Mouse (Mus musculus) neural tube, embryonic 14.5 days (tissue): ENCODE measurements at regions not wholly inside any gene's neighbourhood (a gene's known extent, or its start where the extent isn't known, plus 50 kb on each side); places are given as distances from the start of the nearest gene placed in this dataset.

ENCODE experiments used
- ATAC-seq: fragments of 200-750 bp; cut with Nextera tagmentation; 2 replicates; pipeline ENCODE4 v1.8.0; 2017; ENCODE audit warnings: low read depth, mild to moderate bottlenecking, moderate TSS enrichment, moderate library complexity
- H3K27ac ChIP-seq: fragments of 300-500 bp; sonication (generic); 2 replicates; pipeline ENCODE4 v1.5.1; 2014; ENCODE audit warnings: low read depth, mild to moderate bottlenecking, control low read depth, low read length, moderate library complexity, mixed read lengths
- H3K27me3 ChIP-seq: fragments of 300-500 bp; sonication (generic); 2 replicates; pipeline ENCODE4 v1.6.1; 2014; ENCODE audit warnings: low read length; ENCODE audit not compliant: control insufficient read depth, insufficient read depth
- H3K36me3 ChIP-seq: fragments of 300-500 bp; sonication (generic); 2 replicates; pipeline ENCODE4 v1.6.1; 2014; ENCODE audit warnings: low read length, mixed read lengths; ENCODE audit not compliant: control insufficient read depth, insufficient read depth
- H3K4me1 ChIP-seq: fragments of 300-500 bp; sonication (generic); 2 replicates; pipeline ENCODE4 v1.6.1; 2014; ENCODE audit warnings: low read length; ENCODE audit not compliant: control insufficient read depth, insufficient read depth
- H3K4me2 ChIP-seq: fragments of 300-500 bp; sonication (generic); 2 replicates; pipeline ENCODE4 v1.6.1; 2014; ENCODE audit warnings: mild to moderate bottlenecking, low read depth, low read length, control low read depth
- H3K4me3 ChIP-seq: fragments of 300-500 bp; sonication (generic); 2 replicates; pipeline ENCODE4 v1.5.1; 2014; ENCODE audit warnings: low read depth, low read length, control low read depth, mixed read lengths
- H3K9ac ChIP-seq: fragments of 300-500 bp; sonication (generic); replicated peaks from 2 replicates; pipeline ENCODE4 v1.6.1; 2014; ENCODE audit warnings: low read depth, mild to moderate bottlenecking, control low read depth, low read length, mixed read lengths
- H3K9me3 ChIP-seq: fragments of 300-500 bp; sonication (generic); 2 replicates; pipeline ENCODE4 v1.6.1; 2016; ENCODE audit warnings: low read length; ENCODE audit not compliant: control insufficient read depth
- WGBS: fragments of 180-500 bp; shearing (Covaris S2); extraction: QIAGEN DNeasy Blood & Tissue Kit; methylation state at CpG from one replicate; pipeline ENCODE4 v1.1.7; 2014; 5-methylcytosine and 5-hydroxymethylcytosine counted together

- WGBS, result 77% methylated on average over 5 of the region's 5 CpGs
- Histone ChIP-seq H3K4me2 (no peak overlapping the region), H3K9me3 (no peaks in the 10 kb centered on the region), H3K9ac (no peak overlapping the region), H3K27ac (no peak overlapping the region), H3K27me3 (no peaks in the 10 kb centered on the region), H3K4me3 (no peak overlapping the region), H3K4me1 (no peaks in the 10 kb centered on the region), H3K36me3 (no peaks in the 10 kb centered on the region)
- ATAC-seq, result no peak
Observed at GRCm38 (mm10) chr16:78004016-78004415, 297.3 kb upstream of the Cxadr start.

GRCm38 (mm10) chr16:77992986-77993385 is 308.3 kb upstream of the Cxadr start:
- Histone ChIP-seq H3K4me3 (no peak overlapping the region), H3K4me1 (no peaks in the 10 kb centered on the region), H3K9me3 (0 out of 2 replicates have a peak, but pooled peaks cover 4% of the 10 kb centered on the region), H3K36me3 (no peaks in the 10 kb centered on the region), H3K27ac (no peak overlapping the region), H3K9ac (no peak overlapping the region), H3K4me2 (no peak overlapping the region), H3K27me3 (no peaks in the 10 kb centered on the region)
- no peak for ATAC-seq
- WGBS, result 68% methylated on average over 4 of the region's 4 CpGs

GRCm38 (mm10) chr16:77989791-77990325 is 311.4 kb upstream of the Cxadr start:
- Histone ChIP-seq H3K4me2 (no peak overlapping the region), H3K27me3 (no peaks in the 10 kb centered on the region), H3K4me3 (no peak overlapping the region), H3K27ac (no peak overlapping the region), H3K9ac (no peak overlapping the region), H3K9me3 (0 out of 2 replicates have a peak, but pooled peaks cover 4% of the 10 kb centered on the region), H3K4me1 (no peaks in the 10 kb centered on the region), H3K36me3 (no peaks in the 10 kb centered on the region)
- ATAC-seq, result no peak
- 94% methylated on average over 4 of the region's 4 CpGs for WGBS

GRCm38 (mm10) chr16:77989139-77989538 is 312.1 kb upstream of the Cxadr start:
- H3K4me1 ChIP-seq, result no peaks in the 10 kb centered on the region
- no peak for ATAC-seq
- H3K9ac ChIP-seq, result no peak overlapping the region
- no peak overlapping the region for H3K27ac ChIP-seq
- H3K36me3 ChIP-seq, result no peaks in the 10 kb centered on the region
- no peaks in the 10 kb centered on the region for H3K27me3 ChIP-seq
- no peak overlapping the region for H3K4me2 ChIP-seq
- WGBS, result 98% methylated on average over 5 of the region's 5 CpGs
- 0 out of 2 replicates have a peak, but pooled peaks cover 4% of the 10 kb centered on the region for H3K9me3 ChIP-seq
- no peak overlapping the region for H3K4me3 ChIP-seq

GRCm38 (mm10) chr16:77986884-77987529 is 314.3 kb upstream of the Cxadr start:
- Histone ChIP-seq H3K4me3 (no peak overlapping the region), H3K27me3 (no peaks in the 10 kb centered on the region), H3K4me2 (no peak overlapping the region; the same call in 1 of the 2 replicates), H3K4me1 (no peaks in the 10 kb centered on the region), H3K27ac (peak overlapping the region; percentile 16; the same call in 1 of the 2 replicates), H3K9me3 (0 out of 2 replicates have a peak, but pooled peaks cover 4% of the 10 kb centered on the region), H3K9ac (no peak overlapping the region), H3K36me3 (no peaks in the 10 kb centered on the region)
- WGBS, result 26% methylated on average over 10 of the region's 10 CpGs
- ATAC-seq, result peak; percentile 66

- no peak for ATAC-seq
- Histone ChIP-seq H3K9ac (no peak overlapping the region), H3K27ac (no peak overlapping the region), H3K27me3 (no peaks in the 10 kb centered on the region), H3K4me2 (no peak overlapping the region), H3K9me3 (no peaks in the 10 kb centered on the region), H3K36me3 (no peaks in the 10 kb centered on the region), H3K4me3 (no peak overlapping the region), H3K4me1 (no peaks in the 10 kb centered on the region)
- WGBS, result 95% methylated on average over 1 of the region's 1 CpGs
Observed at GRCm38 (mm10) chr16:77948785-77949184, 346.9 kb upstream of the Gm11146 start.

GRCm38 (mm10) chr16:77945442-77945841 is 343.5 kb upstream of the Gm11146 start:
- Histone ChIP-seq H3K9me3 (no peaks in the 10 kb centered on the region), H3K27ac (no peak overlapping the region), H3K4me3 (no peak overlapping the region), H3K27me3 (no peaks in the 10 kb centered on the region), H3K9ac (no peak overlapping the region), H3K36me3 (no peaks in the 10 kb centered on the region), H3K4me2 (no peak overlapping the region), H3K4me1 (no peaks in the 10 kb centered on the region)
- 50% methylated on average over 2 of the region's 2 CpGs for WGBS
- ATAC-seq, result no peak

- no peak overlapping the region for H3K4me2 ChIP-seq
- H3K36me3 ChIP-seq, result no peaks in the 10 kb centered on the region
- no peak overlapping the region for H3K9ac ChIP-seq
- H3K27me3 ChIP-seq, result no peaks in the 10 kb centered on the region
- ATAC-seq, result no peak
- no peaks in the 10 kb centered on the region for H3K9me3 ChIP-seq
- no peak overlapping the region for H3K4me3 ChIP-seq
- no peaks in the 10 kb centered on the region for H3K4me1 ChIP-seq
- no peak overlapping the region for H3K27ac ChIP-seq
- 78% methylated on average over 9 of the region's 9 CpGs for WGBS
Observed at GRCm38 (mm10) chr16:77931025-77931723, 329.3 kb upstream of the Gm11146 start.
